In genomic region chr9:96238286-96238685, GRCm38 (mm10) we compare ENCODE assay signal across 20 mouse cellular contexts. TPM values are rescaled to one million over a fixed set of nuclear protein-coding genes. Genes with fewer than 3 reads are reported as not detected.
DNase-seq lines count a peak whose midpoint lies in the region; ATAC-seq lines count a peak whose summit lies in the region.
"Had no signal": no experiment of that assay in that cellular context is flagged by ENCODE, and none has a peak within 500 bp of the region (broad histone marks: within the 10 kb centered on the region; RNA-seq: fewer than 3 reads in every experiment).

No protein-coding gene starts in this region.

- 0 out of 2 replicates have a peak overlapping the region, but pooled peaks have one; percentile 20 for H3K27ac ChIP-seq in liver, embryonic 12.5 days
- H3K27ac ChIP-seq in liver, embryonic 11.5 days (ENCODE audit: low read depth, low read length), result no peak overlapping the region
- H3K27ac ChIP-seq: embryonic facial prominence, embryonic 12.5 days; forebrain, embryonic 15.5 days; heart, adult 2 months; heart, embryonic 15.5 days; hindbrain, embryonic 14.5 days had no signal

- no peaks in the 10 kb centered on the region for H3K27me3 ChIP-seq in liver, embryonic 12.5 days (replicated peaks)
- no peaks in the 10 kb centered on the region for H3K27me3 ChIP-seq in liver, embryonic 11.5 days (replicated peaks; ENCODE audit: control insufficient read depth, insufficient read depth, low read length)
- H3K27me3 ChIP-seq: embryonic facial prominence, embryonic 12.5 days; forebrain, embryonic 15.5 days; heart, embryonic 15.5 days had no signal

- H3K9me3 ChIP-seq in liver, embryonic 12.5 days (replicated peaks), result no peaks in the 10 kb centered on the region
- H3K9me3 ChIP-seq in liver, embryonic 11.5 days (ENCODE audit: control insufficient read depth, low read length), result no peaks in the 10 kb centered on the region
- H3K9me3 ChIP-seq: embryonic facial prominence, embryonic 12.5 days; forebrain, embryonic 15.5 days; heart, embryonic 15.5 days had no signal

- H3K4me2 ChIP-seq in liver, embryonic 12.5 days, result no peak overlapping the region
- H3K4me2 ChIP-seq in liver, embryonic 11.5 days, result no peak overlapping the region
- H3K4me2 ChIP-seq: embryonic facial prominence, embryonic 12.5 days; forebrain, embryonic 15.5 days; heart, embryonic 11.5 days; heart, embryonic 15.5 days; hindbrain, embryonic 14.5 days had no signal

- 0 out of 2 replicates have a peak, but pooled peaks cover 3% of the 10 kb centered on the region for H3K36me3 ChIP-seq in liver, embryonic 12.5 days
- H3K36me3 ChIP-seq in liver, embryonic 11.5 days (ENCODE audit: control insufficient read depth, insufficient read depth, low read length), result no peaks in the 10 kb centered on the region
- H3K36me3 ChIP-seq: embryonic facial prominence, embryonic 12.5 days; forebrain, embryonic 15.5 days; heart, embryonic 15.5 days had no signal

- 93% methylated on average over 1 of the region's 1 CpGs for WGBS in liver, embryonic 12.5 days (ENCODE audit: insufficient replicate concordance)
- 93% methylated on average over 1 of the region's 1 CpGs for WGBS in liver, embryonic 11.5 days

- H3K4me3 ChIP-seq in liver, embryonic 12.5 days, result no peak overlapping the region
- no peak overlapping the region for H3K4me3 ChIP-seq in liver, embryonic 11.5 days (ENCODE audit: low read depth, low read length)
- H3K4me3 ChIP-seq: embryonic facial prominence, embryonic 12.5 days; forebrain, embryonic 15.5 days; heart, adult 2 months; heart, embryonic 15.5 days had no signal

- ATAC-seq in liver, embryonic 12.5 days, result no peak
- ATAC-seq in liver, embryonic 11.5 days (replicated peaks; ENCODE audit: low FRiP score), result no peak
- ATAC-seq: forebrain, embryonic 15.5 days; inflammation-experienced regulatory T-cells, adult 6 months had no signal

- H3K9ac ChIP-seq in liver, embryonic 12.5 days, result no peak overlapping the region
- no peak overlapping the region for H3K9ac ChIP-seq in liver, embryonic 11.5 days (ENCODE audit: low read depth, low read length)
- H3K9ac ChIP-seq: embryonic facial prominence, embryonic 12.5 days; forebrain, embryonic 15.5 days; heart, embryonic 15.5 days; hindbrain, embryonic 14.5 days had no signal

- peaks cover 50% of the 10 kb centered on the region for H3K4me1 ChIP-seq in liver, embryonic 12.5 days
- H3K4me1 ChIP-seq in liver, embryonic 11.5 days (replicated peaks; ENCODE audit: control insufficient read depth, insufficient read depth, low read length), result peaks cover 13% of the 10 kb centered on the region
- H3K4me1 ChIP-seq: embryonic facial prominence, embryonic 12.5 days; forebrain, embryonic 15.5 days had no signal

- DNase-seq in liver, embryonic 11.5 days (ENCODE audit: low spot score), result no peak
- peak; percentile 7 for DNase-seq in MN1 (ENCODE audit: low spot score)
- DNase-seq in embryo, embryonic 11 days, result peak; percentile 62
- no peak for DNase-seq in ovary, adult 18-20 months (ENCODE audit: low spot score)
- no peak for DNase-seq in cerebellum, adult 9-11 months
- DNase-seq: adrenal gland, adult 8-10 months; adrenal gland, postnatal 36 days; cerebellum, adult 11 months; cerebellum, adult 8-10 months; cerebellum, postnatal 25 days; gastrocnemius, postnatal 36 days; heart, adult 2 months; heart, postnatal 14 days had no signal

RNA-seq across cellular contexts. Expression of gene Tfdp2, which starts 42.2 kb away (rescaled TPM):
- 85.7 and 88.3 TPM in 2 replicates for polyA plus RNA-seq in liver, embryonic 12.5 days (2016; fragmentation: Nextera tagmentation; extraction: Ambion mirVana)
- 54.3 and 62.8 TPM in 2 replicates for polyA plus RNA-seq in liver, embryonic 11.5 days (2014; fragmentation: Nextera tagmentation; extraction: Ambion mirVana)

Comparison
In these comparisons a context has a peak if more than half of its experiments do, and no peak if none do; other contexts are left out.
1. DNase-seq: peak in MN1 (single experiment) and embryo, embryonic 11 days (single experiment); none in liver, embryonic 11.5 days (single experiment), ovary, adult 18-20 months (single experiment) and cerebellum, adult 9-11 months (single experiment).